Mouse (Mus musculus): Measurements from ENCODE around the gene Nom1.

DNA sequence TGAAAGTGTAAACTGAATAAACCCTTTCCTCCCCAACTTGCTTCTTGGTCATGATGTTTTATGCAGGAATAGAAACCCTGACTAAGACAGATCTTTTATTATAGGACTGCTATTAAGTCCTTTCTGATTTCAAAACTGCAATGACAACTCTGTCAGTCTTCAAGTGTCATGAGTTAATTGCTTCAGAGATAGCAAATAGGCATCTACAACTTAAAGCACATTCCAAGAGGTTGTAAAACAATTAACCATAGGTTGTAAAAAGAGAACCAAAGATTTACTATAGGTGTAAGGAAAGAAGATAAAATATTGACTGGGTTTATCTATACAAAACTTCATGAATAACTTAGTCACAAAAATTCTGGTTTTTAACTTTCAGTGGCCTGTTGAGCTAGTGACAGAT lies 23.6 kb upstream of the Nom1 start:
- TF ChIP-seq FLI1 (IDR thresholded peaks at IDR 0.05; ENCODE audit: low read length): no peak
- TF ChIP-seq GATA1 (IDR thresholded peaks at IDR 0.05; ENCODE audit: borderline replicate concordance, low read length): no peak
